Mouse (Mus musculus) intestine, embryonic 16.5 days (tissue): ENCODE results near the gene Jmjd7. TPM values are rescaled to one million over a fixed set of nuclear protein-coding genes. Genes with fewer than 3 reads are reported as not detected.
A peak's percentile ranks its signal among the peaks of the same experiment; 100 is the strongest.

ENCODE experiments used
- ATAC-seq: fragments of 200-750 bp; cut with Nextera tagmentation; 2 replicates; pipeline ENCODE4 v1.8.0; 2017; ENCODE audit warnings: moderate TSS enrichment, moderate library complexity
- H3K27ac ChIP-seq: fragments of 300-500 bp; sonication (generic); 2 replicates; pipeline ENCODE4 v1.5.1; 2014; ENCODE audit warnings: mild to moderate bottlenecking, low read length
- H3K27me3 ChIP-seq: fragments of 300-500 bp; sonication (generic); replicated peaks from 2 replicates; pipeline ENCODE4 v1.6.1; 2014; ENCODE audit warnings: low read length, control low read depth, mixed read lengths; ENCODE audit not compliant: control insufficient read depth, insufficient read depth
- H3K36me3 ChIP-seq: fragments of 300-500 bp; sonication (generic); 2 replicates; pipeline ENCODE4 v1.6.1; 2014; ENCODE audit warnings: low read length, control low read depth; ENCODE audit not compliant: control insufficient read depth, insufficient read depth
- H3K4me1 ChIP-seq: fragments of 300-500 bp; sonication (generic); 2 replicates; pipeline ENCODE4 v1.6.1; 2014; ENCODE audit warnings: low read length, control low read depth, mixed read lengths; ENCODE audit not compliant: control insufficient read depth, insufficient read depth
- H3K4me2 ChIP-seq: fragments of 300-500 bp; sonication (generic); 2 replicates; pipeline ENCODE4 v1.6.1; 2014; ENCODE audit warnings: low read depth, low read length, control low read depth
- H3K4me3 ChIP-seq: fragments of 300-500 bp; sonication (generic); 2 replicates; pipeline ENCODE4 v1.5.1; 2014; ENCODE audit warnings: mild to moderate bottlenecking, low read length
- H3K9ac ChIP-seq: fragments of 300-500 bp; sonication (generic); 2 replicates; pipeline ENCODE4 v1.6.1; 2014; ENCODE audit warnings: low read depth, low read length
- H3K9me3 ChIP-seq: fragments of 300-500 bp; sonication (generic); 2 replicates; pipeline ENCODE4 v1.6.1; 2016; ENCODE audit warnings: low read length, control low read depth; ENCODE audit not compliant: control insufficient read depth
- WGBS: fragments of 180-500 bp; shearing (Covaris S2); extraction: QIAGEN DNeasy Blood & Tissue Kit; methylation state at CpG from one replicate; pipeline ENCODE4 v1.1.7; 2014; 5-methylcytosine and 5-hydroxymethylcytosine counted together
- polyA plus RNA-seq: library from polyadenylated mRNA; unstranded; fragments of >200 nt; fragmentation: Nextera tagmentation; extraction: Ambion mirVana; gene quantifications from 2 replicates; pipeline ENCODE4 v1.2.1, GENCODE M21; 2015

Gene Jmjd7
- polyA plus RNA-seq, 1 experiment from 2014 or later: 17.4 TPM

- no peak overlapping the region for H3K4me3 ChIP-seq
- H3K9ac ChIP-seq: no peak overlapping the region
- WGBS: 52% methylated on average over 2 of the region's 2 CpGs
- no peaks in the 10 kb centered on the region for H3K27me3 ChIP-seq
- H3K4me1 ChIP-seq: peaks cover 26% of the 10 kb centered on the region
- no peak overlapping the region for H3K4me2 ChIP-seq
- no peak for ATAC-seq
- H3K9me3 ChIP-seq: no peaks in the 10 kb centered on the region
- 0 out of 2 replicates have a peak, but pooled peaks cover 2% of the 10 kb centered on the region for H3K36me3 ChIP-seq
- no peak overlapping the region for H3K27ac ChIP-seq
These were observed 33.8 kb upstream of the Jmjd7 start for GRCm38 (mm10) chr2:119993515-119993914.

GRCm38 (mm10) chr2:119994839-119995238 is 32.4 kb upstream of the Jmjd7 start:
- WGBS: 74% methylated on average over 6 of the region's 6 CpGs
- peak; percentile 27; the same call in 1 of the 2 replicates for ATAC-seq
- H3K4me2 ChIP-seq: no peak overlapping the region
- H3K4me1 ChIP-seq: peaks cover 26% of the 10 kb centered on the region
- H3K9me3 ChIP-seq: no peaks in the 10 kb centered on the region
- H3K27ac ChIP-seq: peak overlapping the region; percentile 78
- no peaks in the 10 kb centered on the region for H3K27me3 ChIP-seq
- H3K9ac ChIP-seq: 0 out of 2 replicates have a peak overlapping the region, but pooled peaks have one; percentile 23
- H3K4me3 ChIP-seq: no peak overlapping the region
- H3K36me3 ChIP-seq: 0 out of 2 replicates have a peak, but pooled peaks cover 2% of the 10 kb centered on the region

GRCm38 (mm10) chr2:119995391-119996281 is 31.6 kb upstream of the Jmjd7 start:
- Histone ChIP-seq H3K9ac (peak overlapping the region; percentile 20; the same call in 1 of the 2 replicates), H3K36me3 (0 out of 2 replicates have a peak, but pooled peaks cover 2% of the 10 kb centered on the region), H3K27ac (peak overlapping the region; percentile 78), H3K4me2 (no peak overlapping the region), H3K27me3 (no peaks in the 10 kb centered on the region), H3K4me1 (peaks cover 26% of the 10 kb centered on the region), H3K4me3 (no peak overlapping the region), H3K9me3 (no peaks in the 10 kb centered on the region)
- no peak for ATAC-seq
- WGBS: 50% methylated on average over 9 of the region's 9 CpGs

- Histone ChIP-seq H3K27ac (no peak overlapping the region), H3K4me1 (peaks cover 19% of the 10 kb centered on the region), H3K9me3 (no peaks in the 10 kb centered on the region), H3K4me2 (no peak overlapping the region), H3K4me3 (no peak overlapping the region), H3K9ac (no peak overlapping the region), H3K36me3 (0 out of 2 replicates have a peak, but pooled peaks cover 1% of the 10 kb centered on the region), H3K27me3 (no peaks in the 10 kb centered on the region)
- no peak for ATAC-seq
- 74% methylated on average over 4 of the region's 4 CpGs for WGBS
These were observed 29.9 kb upstream of the Jmjd7 start for GRCm38 (mm10) chr2:119997354-119997753.

GRCm38 (mm10) chr2:119999731-120000130 is 27.6 kb upstream of the Jmjd7 start:
- H3K9ac ChIP-seq: no peak overlapping the region
- ATAC-seq: no peak

GRCm38 (mm10) chr2:120000882-120001584 is 26.2 kb upstream of the Jmjd7 start:
- H3K4me3 ChIP-seq: no peak overlapping the region
- 67% methylated on average over 3 of the region's 3 CpGs for WGBS
- H3K36me3 ChIP-seq: no peaks in the 10 kb centered on the region
- no peak for ATAC-seq
- H3K4me2 ChIP-seq: no peak overlapping the region
- H3K27ac ChIP-seq: 0 out of 2 replicates have a peak overlapping the region, but pooled peaks have one; percentile 4
- no peak overlapping the region for H3K9ac ChIP-seq
- H3K27me3 ChIP-seq: no peaks in the 10 kb centered on the region
- H3K4me1 ChIP-seq: peaks cover 5% of the 10 kb centered on the region
- no peaks in the 10 kb centered on the region for H3K9me3 ChIP-seq

More at GRCm38 (mm10) chr2:119999731-120000130, 27.6 kb upstream of the Jmjd7 start:
- Histone ChIP-seq H3K4me1 (peaks cover 18% of the 10 kb centered on the region), H3K27ac (no peak overlapping the region), H3K4me3 (no peak overlapping the region), H3K27me3 (no peaks in the 10 kb centered on the region), H3K9me3 (no peaks in the 10 kb centered on the region), H3K4me2 (no peak overlapping the region), H3K36me3 (no peaks in the 10 kb centered on the region)
- WGBS: 94% methylated on average over 2 of the region's 2 CpGs

- Histone ChIP-seq H3K9me3 (no peaks in the 10 kb centered on the region), H3K36me3 (no peaks in the 10 kb centered on the region), H3K4me3 (no peak overlapping the region), H3K9ac (no peak overlapping the region), H3K4me2 (no peak overlapping the region), H3K4me1 (peaks cover 4% of the 10 kb centered on the region; the same call in 1 of the 2 replicates), H3K27me3 (no peaks in the 10 kb centered on the region), H3K27ac (no peak overlapping the region)
- WGBS: 75% methylated on average over 4 of the region's 4 CpGs
- ATAC-seq: no peak
These were observed 25.3 kb upstream of the Jmjd7 start for GRCm38 (mm10) chr2:120001956-120002355.

- no peaks in the 10 kb centered on the region for H3K27me3 ChIP-seq
- H3K27ac ChIP-seq: no peak overlapping the region
- H3K4me3 ChIP-seq: no peak overlapping the region
- H3K9ac ChIP-seq: no peak overlapping the region
- no peak for ATAC-seq
- no peaks in the 10 kb centered on the region for H3K36me3 ChIP-seq
- H3K4me2 ChIP-seq: no peak overlapping the region
- H3K9me3 ChIP-seq: no peaks in the 10 kb centered on the region
- no peaks in the 10 kb centered on the region; the same call in 1 of the 2 replicates for H3K4me1 ChIP-seq
- WGBS: 87% methylated on average over 2 of the region's 2 CpGs
These were observed 23.3 kb upstream of the Jmjd7 start for GRCm38 (mm10) chr2:120003970-120004369.

- H3K4me2 ChIP-seq: no peak overlapping the region
- WGBS: 91% methylated on average over 7 of the region's 7 CpGs
- H3K9ac ChIP-seq: no peak overlapping the region
- no peaks in the 10 kb centered on the region for H3K4me1 ChIP-seq
- H3K27ac ChIP-seq: no peak overlapping the region
- H3K4me3 ChIP-seq: no peak overlapping the region
- no peaks in the 10 kb centered on the region for H3K27me3 ChIP-seq
- no peaks in the 10 kb centered on the region for H3K9me3 ChIP-seq
- ATAC-seq: no peak
- H3K36me3 ChIP-seq: no peaks in the 10 kb centered on the region
These were observed 20.6 kb upstream of the Jmjd7 start for GRCm38 (mm10) chr2:120006696-120007095.
